Mouse (Mus musculus) forebrain, embryonic 12.5 days (tissue): ENCODE measurements around the gene Pccb. TPM values are rescaled to one million over a fixed set of nuclear protein-coding genes. Genes with fewer than 3 reads are reported as not detected.

Source experiments
- ATAC-seq: fragments of 200-750 bp; cut with Nextera tagmentation; 2 replicates; pipeline ENCODE4 v1.8.0; 2017; ENCODE audit warnings: moderate TSS enrichment; ENCODE audit not compliant: low FRiP score
- H3K27ac ChIP-seq: fragments of 300-500 bp; sonication (generic); 2 replicates; pipeline ENCODE4 v1.5.1; 2016; ENCODE audit warnings: mild to moderate bottlenecking
- H3K27me3 ChIP-seq: fragments of 300-500 bp; sonication (generic); 2 replicates; pipeline ENCODE4 v1.6.1; 2016; ENCODE audit warnings: mild to moderate bottlenecking
- H3K36me3 ChIP-seq: fragments of 300-500 bp; sonication (generic); replicated peaks from 2 replicates; pipeline ENCODE4 v1.6.1; 2016; ENCODE audit warnings: mild to moderate bottlenecking
- H3K4me1 ChIP-seq: fragments of 300-500 bp; sonication (generic); 2 replicates; pipeline ENCODE4 v1.6.1; 2016
- H3K4me2 ChIP-seq: fragments of 300-500 bp; sonication (generic); 2 replicates; pipeline ENCODE4 v1.6.1; 2016; ENCODE audit warnings: mild to moderate bottlenecking, moderate library complexity
- H3K4me3 ChIP-seq: fragments of 300-500 bp; sonication (generic); replicated peaks from 2 replicates; pipeline ENCODE4 v1.5.1; 2016; ENCODE audit warnings: mild to moderate bottlenecking
- H3K9ac ChIP-seq: fragments of 300-500 bp; sonication (generic); 2 replicates; pipeline ENCODE4 v1.6.1; 2016; ENCODE audit warnings: mild to moderate bottlenecking
- H3K9me3 ChIP-seq: fragments of 300-500 bp; sonication (generic); 2 replicates; pipeline ENCODE4 v1.6.1; 2016
- WGBS: fragments of 180-500 bp; shearing (Covaris S2); methylation state at CpG from one replicate; pipeline ENCODE4 v1.1.7; 2016; 5-methylcytosine and 5-hydroxymethylcytosine counted together
- polyA plus RNA-seq: library from polyadenylated mRNA; unstranded; fragments of >200 nt; fragmentation: Nextera tagmentation; extraction: Ambion mirVana; gene quantifications from 2 replicates; pipeline ENCODE4 v1.2.1, GENCODE M21; 2016

Pccb gene
- polyA plus RNA-seq, 1 experiment from 2014 or later: 16.6 TPM

GRCm38 (mm10) chr9:101072506-101072905 is 37.8 kb upstream of the Pccb start:
- no peak overlapping the region for H3K27ac ChIP-seq

GRCm38 (mm10) chr9:101069781-101070180 is 35.1 kb upstream of the Pccb start:
- no peak overlapping the region for H3K9ac ChIP-seq
- no peaks in the 10 kb centered on the region for H3K9me3 ChIP-seq
- H3K27ac ChIP-seq: no peak overlapping the region
- H3K4me1 ChIP-seq: peaks cover 5% of the 10 kb centered on the region; the same call in 1 of the 2 replicates
- H3K4me3 ChIP-seq: no peak overlapping the region
- H3K27me3 ChIP-seq: no peaks in the 10 kb centered on the region
- no peak for ATAC-seq
- WGBS: over 99% methylated on average over 3 of the region's 3 CpGs
- no peaks in the 10 kb centered on the region for H3K36me3 ChIP-seq
- no peak overlapping the region for H3K4me2 ChIP-seq

More at GRCm38 (mm10) chr9:101072506-101072905, 37.8 kb upstream of the Pccb start:
- H3K9ac ChIP-seq: no peak overlapping the region
- H3K4me1 ChIP-seq: peaks cover 11% of the 10 kb centered on the region
- H3K9me3 ChIP-seq: no peaks in the 10 kb centered on the region
- H3K36me3 ChIP-seq: no peaks in the 10 kb centered on the region
- H3K27me3 ChIP-seq: no peaks in the 10 kb centered on the region
- 50% methylated on average over 5 of the region's 5 CpGs for WGBS
- no peak overlapping the region for H3K4me2 ChIP-seq
- no peak for ATAC-seq
- H3K4me3 ChIP-seq: no peak overlapping the region

GRCm38 (mm10) chr9:101065076-101065602 is 30.4 kb upstream of the Pccb start:
- H3K9me3 ChIP-seq: no peaks in the 10 kb centered on the region
- no peak for ATAC-seq
- no peak overlapping the region for H3K4me3 ChIP-seq
- peaks cover 8% of the 10 kb centered on the region; the same call in 1 of the 2 replicates for H3K4me1 ChIP-seq
- 77% methylated on average over 3 of the region's 3 CpGs for WGBS
- no peak overlapping the region for H3K27ac ChIP-seq
- H3K9ac ChIP-seq: no peak overlapping the region
- H3K27me3 ChIP-seq: no peaks in the 10 kb centered on the region
- no peaks in the 10 kb centered on the region for H3K36me3 ChIP-seq
- H3K4me2 ChIP-seq: no peak overlapping the region

- no peak overlapping the region for H3K4me3 ChIP-seq
- no peak overlapping the region for H3K4me2 ChIP-seq
- H3K4me1 ChIP-seq: peaks cover 8% of the 10 kb centered on the region; the same call in 1 of the 2 replicates
- H3K27ac ChIP-seq: no peak overlapping the region
- H3K36me3 ChIP-seq: no peaks in the 10 kb centered on the region
- H3K27me3 ChIP-seq: no peaks in the 10 kb centered on the region
- WGBS: 77% methylated on average over 6 of the region's 6 CpGs
- no peak for ATAC-seq
- no peak overlapping the region for H3K9ac ChIP-seq
- H3K9me3 ChIP-seq: no peaks in the 10 kb centered on the region
Observed at GRCm38 (mm10) chr9:101062253-101062780, 27.6 kb upstream of the Pccb start.

DNA sequence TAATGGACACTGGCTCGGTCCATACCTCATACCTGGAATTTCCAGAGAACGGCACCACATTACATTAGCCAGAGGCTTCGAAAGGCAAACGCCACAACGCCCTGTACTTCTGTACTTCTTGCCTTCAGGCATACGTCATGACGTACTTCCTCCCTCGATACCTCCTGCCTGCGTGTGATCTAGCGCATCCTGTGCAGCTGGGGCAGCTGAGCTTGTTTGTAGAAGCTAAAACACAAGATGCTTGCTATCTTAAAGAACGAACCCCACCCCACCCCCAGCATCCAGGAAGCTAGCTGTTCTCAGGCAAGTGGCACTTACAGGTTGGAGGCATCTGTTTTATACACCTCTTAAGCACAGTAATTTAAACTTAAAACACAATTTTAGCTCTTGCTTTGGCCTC is 26.3 kb upstream of the Pccb start:
- no peak overlapping the region for H3K4me2 ChIP-seq
- no peak overlapping the region for H3K27ac ChIP-seq
- no peaks in the 10 kb centered on the region for H3K27me3 ChIP-seq
- no peak overlapping the region for H3K9ac ChIP-seq
- ATAC-seq: no peak
- no peaks in the 10 kb centered on the region for H3K9me3 ChIP-seq
- no peaks in the 10 kb centered on the region for H3K36me3 ChIP-seq
- H3K4me3 ChIP-seq: no peak overlapping the region
- peaks cover 8% of the 10 kb centered on the region; the same call in 1 of the 2 replicates for H3K4me1 ChIP-seq
- WGBS: 88% methylated on average over 11 of the region's 11 CpGs

- H3K4me3 ChIP-seq: no peak overlapping the region
- H3K27me3 ChIP-seq: no peaks in the 10 kb centered on the region
- no peaks in the 10 kb centered on the region for H3K9me3 ChIP-seq
- 0 out of 2 replicates have a peak, but pooled peaks cover under 1% of the 10 kb centered on the region for H3K4me1 ChIP-seq
- H3K9ac ChIP-seq: no peak overlapping the region
- H3K4me2 ChIP-seq: no peak overlapping the region
- 96% methylated on average over 4 of the region's 4 CpGs for WGBS
- no peak for ATAC-seq
- H3K27ac ChIP-seq: no peak overlapping the region
- H3K36me3 ChIP-seq: no peaks in the 10 kb centered on the region
Observed at GRCm38 (mm10) chr9:101057156-101057555, 22.5 kb upstream of the Pccb start.

- Histone ChIP-seq H3K4me2 (no peak overlapping the region), H3K4me3 (no peak overlapping the region), H3K36me3 (no peaks in the 10 kb centered on the region), H3K27me3 (no peaks in the 10 kb centered on the region), H3K4me1 (no peaks in the 10 kb centered on the region), H3K9me3 (no peaks in the 10 kb centered on the region), H3K9ac (no peak overlapping the region), H3K27ac (no peak overlapping the region)
- 78% methylated on average over 14 of the region's 14 CpGs for WGBS
- no peak for ATAC-seq
Observed at GRCm38 (mm10) chr9:101053279-101053678, 18.6 kb upstream of the Pccb start.

DNA sequence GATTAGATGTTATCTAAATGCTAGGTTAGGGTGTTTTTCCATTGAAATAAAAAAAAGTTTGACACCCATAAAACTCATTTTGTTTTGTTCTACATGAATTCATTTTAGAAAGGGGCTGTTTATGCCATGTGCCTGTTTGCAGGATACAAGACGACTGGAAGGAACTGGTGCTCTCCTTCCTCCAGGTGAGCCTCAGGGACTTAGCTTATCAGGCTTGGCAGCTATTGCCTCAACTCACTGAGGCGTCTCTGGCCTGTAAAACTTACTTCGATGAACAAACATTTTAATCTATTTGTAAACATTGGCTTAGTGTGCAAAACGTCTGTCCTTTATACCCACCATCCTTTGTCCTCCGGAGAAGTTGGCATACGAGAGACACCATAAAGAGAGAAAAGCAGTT is 18.0 kb upstream of the Pccb start:
- H3K9ac ChIP-seq: no peak overlapping the region
- H3K4me1 ChIP-seq: no peaks in the 10 kb centered on the region
- H3K4me2 ChIP-seq: no peak overlapping the region
- H3K27me3 ChIP-seq: no peaks in the 10 kb centered on the region
- no peaks in the 10 kb centered on the region for H3K9me3 ChIP-seq
- ATAC-seq: no peak
- no peak overlapping the region for H3K27ac ChIP-seq
- no peaks in the 10 kb centered on the region for H3K36me3 ChIP-seq
- WGBS: 82% methylated on average over 6 of the region's 6 CpGs
- H3K4me3 ChIP-seq: no peak overlapping the region

DNA sequence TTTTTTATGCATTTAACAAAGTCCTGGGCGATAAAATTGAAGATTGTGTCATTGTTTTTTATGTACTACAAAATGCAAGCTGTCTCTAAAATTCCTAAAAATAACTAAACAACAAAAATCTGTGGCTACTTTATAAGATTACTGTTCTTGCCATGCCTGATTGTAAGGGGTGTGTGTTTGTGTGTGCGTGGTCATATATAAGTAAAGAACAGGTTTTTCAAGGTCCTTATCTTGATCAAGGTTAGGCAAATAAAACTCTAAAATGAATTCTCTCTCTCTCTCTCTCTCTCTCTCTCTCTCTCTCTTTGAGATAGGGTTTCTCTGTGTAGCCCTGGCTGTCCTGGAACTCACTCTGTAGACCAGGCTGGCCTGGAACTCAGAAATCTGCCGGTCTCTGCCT is 17.3 kb upstream of the Pccb start:
- H3K9me3 ChIP-seq: no peaks in the 10 kb centered on the region
- no peak overlapping the region for H3K4me2 ChIP-seq
- no peak overlapping the region for H3K4me3 ChIP-seq
- H3K36me3 ChIP-seq: no peaks in the 10 kb centered on the region
- H3K4me1 ChIP-seq: no peaks in the 10 kb centered on the region
- no peak for ATAC-seq
- no peak overlapping the region for H3K9ac ChIP-seq
- no peak overlapping the region for H3K27ac ChIP-seq
- WGBS: 97% methylated on average over 3 of the region's 3 CpGs
- H3K27me3 ChIP-seq: no peaks in the 10 kb centered on the region

DNA sequence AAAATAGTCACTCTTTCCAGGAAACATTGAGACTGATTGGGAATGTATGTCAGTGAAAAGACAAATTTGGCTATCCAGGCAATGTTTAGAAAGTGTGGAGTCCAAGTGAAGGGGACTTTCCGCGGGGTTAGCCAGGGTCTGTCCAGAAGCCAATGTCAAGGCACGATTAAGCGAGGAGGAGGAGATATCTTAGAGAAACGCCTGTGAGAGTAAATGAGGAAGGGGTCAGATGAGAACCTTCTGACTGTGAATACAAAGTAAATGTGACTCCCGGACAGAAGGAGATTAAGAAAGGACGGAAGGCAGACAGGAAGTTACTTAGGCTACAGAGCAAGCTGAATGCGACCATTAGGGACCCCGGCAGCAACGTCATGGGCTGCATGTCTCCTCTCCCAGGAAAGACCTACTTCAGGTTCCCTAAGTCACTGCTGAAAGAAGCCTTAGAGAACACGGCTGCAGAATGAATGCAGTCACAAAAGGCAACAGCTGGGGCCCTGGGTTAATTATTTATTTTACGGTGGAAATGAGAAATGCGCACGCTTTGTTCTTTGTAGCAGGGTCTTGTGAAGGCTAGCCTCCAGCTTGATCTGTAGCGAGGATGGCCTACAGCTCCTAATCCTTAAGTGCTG is 11.1 kb upstream of the Pccb start:
- no peak overlapping the region for H3K4me3 ChIP-seq
- H3K4me2 ChIP-seq: no peak overlapping the region
- H3K27ac ChIP-seq: no peak overlapping the region
- H3K4me1 ChIP-seq: peaks cover 4% of the 10 kb centered on the region; the same call in 1 of the 2 replicates
- H3K9me3 ChIP-seq: no peaks in the 10 kb centered on the region
- no peak overlapping the region for H3K9ac ChIP-seq
- no peaks in the 10 kb centered on the region for H3K36me3 ChIP-seq
- ATAC-seq: no peak
- 71% methylated on average over 15 of the region's 15 CpGs for WGBS
- H3K27me3 ChIP-seq: no peaks in the 10 kb centered on the region

DNA sequence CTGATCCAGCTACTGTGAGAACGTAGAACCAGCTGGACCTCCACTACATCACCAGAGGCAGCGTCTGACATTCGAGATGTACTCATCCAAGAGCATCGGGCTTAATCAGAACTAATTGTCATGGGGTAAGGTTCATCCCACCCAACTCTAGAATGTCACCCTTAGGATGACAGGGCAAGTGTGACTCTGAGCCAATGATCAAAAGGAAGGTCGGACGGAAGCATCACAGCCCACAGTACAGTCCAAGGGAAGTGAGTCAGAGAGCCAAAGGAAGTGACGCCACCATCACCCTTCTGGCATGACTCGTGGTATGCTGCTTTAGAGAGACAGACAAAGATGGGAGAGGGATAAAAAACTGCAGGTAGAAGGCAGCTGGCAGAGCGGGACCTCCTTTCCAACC is 7.6 kb upstream of the Pccb start:
- no peaks in the 10 kb centered on the region for H3K9me3 ChIP-seq
- H3K4me2 ChIP-seq: no peak overlapping the region
- 88% methylated on average over 9 of the region's 9 CpGs for WGBS
- no peak overlapping the region for H3K27ac ChIP-seq
- no peaks in the 10 kb centered on the region for H3K36me3 ChIP-seq
- ATAC-seq: no peak
- peaks cover 4% of the 10 kb centered on the region; the same call in 1 of the 2 replicates for H3K4me1 ChIP-seq
- H3K27me3 ChIP-seq: no peaks in the 10 kb centered on the region
- no peak overlapping the region for H3K4me3 ChIP-seq
- H3K9ac ChIP-seq: no peak overlapping the region

GRCm38 (mm10) chr9:101041508-101041907 is 6.8 kb upstream of the Pccb start:
- Histone ChIP-seq H3K4me2 (no peak overlapping the region), H3K9ac (no peak overlapping the region), H3K36me3 (no peaks in the 10 kb centered on the region), H3K4me1 (peaks cover 4% of the 10 kb centered on the region; the same call in 1 of the 2 replicates), H3K27ac (no peak overlapping the region), H3K4me3 (no peak overlapping the region), H3K27me3 (no peaks in the 10 kb centered on the region), H3K9me3 (no peaks in the 10 kb centered on the region)
- ATAC-seq: no peak
- 74% methylated on average over 5 of the region's 5 CpGs for WGBS

GRCm38 (mm10) chr9:101038634-101039033 is 3.9 kb upstream of the Pccb start:
- no peaks in the 10 kb centered on the region for H3K9me3 ChIP-seq
- H3K27ac ChIP-seq: no peak overlapping the region
- H3K4me2 ChIP-seq: no peak overlapping the region
- no peaks in the 10 kb centered on the region for H3K36me3 ChIP-seq
- 83% methylated on average over 5 of the region's 5 CpGs for WGBS
- H3K9ac ChIP-seq: no peak overlapping the region
- peaks cover 8% of the 10 kb centered on the region for H3K4me1 ChIP-seq
- no peak overlapping the region for H3K4me3 ChIP-seq
- no peak for ATAC-seq
- H3K27me3 ChIP-seq: no peaks in the 10 kb centered on the region
